Mouse (Mus musculus): ENCODE data around the gene Copa.

Gene Copa

DNA sequence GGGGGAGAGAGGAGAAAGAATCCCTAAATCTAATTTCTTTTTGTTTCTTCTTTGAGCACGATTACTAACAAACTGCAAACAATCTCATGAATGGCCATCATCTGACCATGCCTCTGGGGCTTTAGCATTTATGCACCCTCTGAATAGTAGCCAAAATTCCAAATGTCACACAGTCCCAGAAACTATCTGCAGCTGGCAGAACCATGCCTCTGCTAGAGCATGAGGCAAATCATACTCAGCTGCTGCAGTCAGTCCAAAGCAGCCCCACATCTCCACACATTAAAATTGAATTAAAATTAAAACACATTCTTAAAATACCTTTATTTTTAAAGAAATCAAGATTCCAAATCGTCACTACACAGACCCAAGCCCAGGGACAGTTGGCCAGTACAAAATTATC lies 57.8 kb downstream of the Copa start:
- DNase-seq (ENCODE audit: extremely low spot score, low read depth, low spot score): no peak

DNA sequence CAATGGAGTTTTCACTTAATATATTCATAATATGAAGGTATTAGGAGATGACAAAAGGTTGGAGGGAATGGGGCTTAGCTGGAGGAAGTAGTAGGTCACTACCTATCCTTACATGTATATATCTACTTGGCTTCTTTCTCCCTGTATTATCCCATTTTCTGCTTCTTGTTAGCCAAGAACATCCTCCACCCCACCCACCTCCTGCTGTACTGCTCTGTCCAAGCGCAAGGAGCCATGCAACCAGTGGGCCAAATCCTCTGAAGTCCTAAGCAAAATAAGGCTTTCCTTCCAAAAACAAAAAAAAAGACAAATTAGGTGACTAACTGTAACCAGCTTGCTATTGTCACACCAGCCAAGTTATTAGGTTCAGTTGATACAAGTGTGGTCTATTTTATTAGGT lies 58.5 kb downstream of the Copa start:
- no peak for DNase-seq (ENCODE audit: extremely low spot score, low read depth, low spot score)

DNA sequence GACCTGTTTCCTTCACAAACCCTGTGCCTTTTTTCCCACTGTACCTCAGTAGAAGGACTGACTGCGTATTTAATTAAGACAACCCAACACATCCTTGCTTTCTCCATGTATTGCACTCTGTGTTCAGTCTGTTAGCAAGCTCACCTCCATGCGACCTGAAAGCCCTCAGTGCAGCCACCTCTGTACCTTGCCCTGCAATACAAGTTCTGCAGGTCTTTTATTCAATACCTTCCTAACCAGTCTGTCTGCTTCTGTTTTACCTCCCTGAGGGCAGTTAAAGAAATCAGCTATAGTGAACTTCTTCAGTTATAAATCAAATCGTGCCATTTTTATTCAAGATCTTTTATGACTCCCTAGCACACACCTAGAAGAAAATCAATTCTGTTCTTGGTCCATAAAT lies 59.2 kb downstream of the Copa start:
- no peak for DNase-seq (ENCODE audit: extremely low spot score, low read depth, low spot score)

DNA sequence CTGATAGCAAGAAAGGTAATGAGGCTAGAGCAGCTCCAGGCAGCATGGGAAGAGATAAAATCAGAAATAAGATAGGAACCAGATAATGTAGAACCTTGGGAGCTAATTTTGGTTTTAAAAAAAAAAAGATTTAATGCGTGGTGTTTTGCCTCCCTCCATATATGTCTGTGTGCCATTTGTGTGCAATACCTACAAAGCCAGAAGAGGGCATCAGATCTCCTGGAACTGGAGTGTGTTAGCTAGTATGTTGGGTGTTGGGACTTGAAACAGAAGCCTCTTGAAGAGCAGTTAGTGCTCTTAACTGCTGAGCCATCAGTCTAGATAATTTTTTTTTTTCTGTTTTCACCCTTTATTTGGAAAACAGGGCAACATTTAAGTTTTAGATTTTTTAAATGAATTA lies 61.2 kb downstream of the Copa start:
- DNase-seq (ENCODE audit: extremely low spot score, low read depth, low spot score): no peak

DNA sequence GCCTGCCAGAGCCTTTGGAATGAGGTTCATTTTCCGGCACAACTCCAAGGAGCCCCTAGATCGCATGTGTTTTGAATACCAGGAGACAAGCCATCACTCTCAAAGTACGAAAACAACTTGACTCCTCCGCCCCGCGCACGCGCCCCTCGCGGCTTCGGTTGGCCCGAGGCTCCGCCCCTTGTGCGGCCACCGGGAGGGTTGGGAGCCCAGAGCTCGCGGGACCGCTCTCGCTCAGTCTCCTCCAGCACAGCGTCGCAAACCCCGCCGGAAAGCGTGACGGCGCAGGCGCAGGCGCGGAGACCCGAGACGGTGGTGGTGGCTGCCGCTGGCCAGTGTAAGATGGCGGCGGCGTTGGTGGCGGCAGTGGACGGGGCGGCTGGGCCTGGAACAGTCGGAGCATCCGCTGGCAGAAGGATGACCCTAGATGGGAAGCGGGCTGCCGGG lies 65.5 kb downstream of the Copa start, which contains the start of gene Dcaf8:
Gene Dcaf8 (plus strand): TSS at position 250 of the 444 bp plus-strand sequence.
- peak; percentile 88 for DNase-seq (ENCODE audit: extremely low spot score, low read depth, low spot score)

DNA sequence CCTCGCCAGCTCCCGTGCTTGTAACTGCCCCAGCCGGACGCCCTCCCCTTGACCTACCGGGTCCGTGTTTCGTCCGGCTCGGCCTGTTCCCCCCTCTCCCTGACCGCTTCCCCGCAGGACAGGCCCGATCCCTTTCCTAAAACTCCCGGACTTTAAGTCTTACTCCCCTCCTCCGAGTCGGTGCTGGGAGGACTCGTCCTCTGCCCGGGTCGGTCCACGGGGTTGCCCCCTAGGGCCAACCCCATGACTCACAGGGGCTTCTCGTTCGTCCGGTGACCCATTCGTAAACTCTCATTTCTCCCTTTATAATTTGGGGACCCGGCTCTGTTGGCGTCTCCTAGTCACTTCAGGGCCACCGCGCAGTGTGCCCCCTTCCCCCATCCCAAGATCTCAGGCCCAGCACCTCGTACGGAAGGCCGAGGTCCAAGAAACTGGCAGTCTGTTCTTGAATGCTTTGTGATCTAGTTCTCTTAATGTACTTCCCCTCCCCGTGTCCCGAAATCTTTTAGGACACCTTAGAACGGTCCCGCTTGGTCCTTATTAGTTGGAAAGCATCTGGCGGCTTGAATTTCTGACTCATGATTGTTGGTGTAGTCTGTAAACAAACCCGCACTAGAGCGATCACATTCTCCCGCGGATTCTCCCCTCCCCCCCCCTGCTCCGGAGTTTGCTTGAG lies 66.1 kb downstream of the Copa start:
- DNase-seq (ENCODE audit: extremely low spot score, low read depth, low spot score): no peak

DNA sequence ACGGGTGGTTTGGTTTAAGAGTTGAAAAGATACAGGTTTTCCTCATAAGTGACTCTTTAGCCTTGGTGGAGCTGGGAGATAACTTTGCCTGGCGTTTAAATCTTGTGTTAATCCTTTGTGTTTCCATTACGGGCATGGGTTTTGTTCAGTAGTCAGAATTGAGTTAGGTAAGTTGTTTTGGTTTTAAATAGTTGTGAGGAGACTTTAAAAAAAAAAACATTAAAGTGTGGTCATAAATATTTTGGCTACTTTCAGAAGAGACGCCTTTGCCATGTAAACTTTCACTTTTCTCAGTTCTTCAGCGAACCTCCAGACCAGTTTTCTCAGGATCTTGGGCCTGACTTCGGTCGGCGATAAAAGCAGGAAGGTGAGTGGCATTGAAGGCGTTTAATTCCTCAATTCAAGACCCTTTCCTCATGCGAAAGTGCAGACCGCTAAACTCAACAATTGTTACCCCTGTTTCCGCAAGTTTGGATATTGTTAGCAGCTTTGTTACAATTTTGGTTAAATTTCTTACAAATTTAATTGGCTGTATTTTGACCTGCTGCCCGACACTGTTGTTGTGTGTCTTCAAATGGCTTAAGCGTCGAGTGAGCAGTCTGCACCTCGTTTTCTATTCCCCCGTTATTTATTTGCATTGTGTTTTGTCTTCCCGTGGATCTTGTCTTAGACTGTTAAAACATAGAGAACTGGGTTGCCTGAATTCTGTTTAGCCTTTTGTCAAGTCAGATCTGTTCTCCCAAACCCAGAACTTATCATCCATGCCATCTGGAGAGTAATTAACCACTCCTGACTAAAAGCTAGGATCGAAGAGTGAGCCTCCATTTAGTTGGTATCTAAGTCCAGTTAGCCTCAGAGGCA lies 66.9 kb downstream of the Copa start:
- DNase-seq (ENCODE audit: extremely low spot score, low read depth, low spot score): no peak

DNA sequence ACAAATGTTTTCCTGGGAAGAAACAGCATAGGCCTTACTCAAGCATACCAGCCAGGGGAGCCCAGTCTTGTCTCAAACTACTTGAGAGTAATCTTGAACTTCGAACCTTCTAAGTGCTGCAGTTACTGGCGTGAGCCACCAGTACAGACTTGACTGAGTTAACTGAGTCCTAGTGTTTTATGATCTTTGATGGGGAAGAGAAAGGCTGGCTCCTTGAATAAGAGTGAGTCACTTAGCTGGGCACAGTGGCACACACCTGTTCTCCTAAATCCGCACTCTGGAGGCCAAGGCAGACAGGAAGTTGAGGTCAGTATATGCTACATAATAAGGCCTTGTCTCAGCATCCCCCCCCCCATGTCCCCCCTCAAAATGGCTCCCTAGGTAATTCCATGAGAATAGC lies 72.2 kb downstream of the Copa start:
- no peak for DNase-seq (ENCODE audit: extremely low spot score, low read depth, low spot score)

DNA sequence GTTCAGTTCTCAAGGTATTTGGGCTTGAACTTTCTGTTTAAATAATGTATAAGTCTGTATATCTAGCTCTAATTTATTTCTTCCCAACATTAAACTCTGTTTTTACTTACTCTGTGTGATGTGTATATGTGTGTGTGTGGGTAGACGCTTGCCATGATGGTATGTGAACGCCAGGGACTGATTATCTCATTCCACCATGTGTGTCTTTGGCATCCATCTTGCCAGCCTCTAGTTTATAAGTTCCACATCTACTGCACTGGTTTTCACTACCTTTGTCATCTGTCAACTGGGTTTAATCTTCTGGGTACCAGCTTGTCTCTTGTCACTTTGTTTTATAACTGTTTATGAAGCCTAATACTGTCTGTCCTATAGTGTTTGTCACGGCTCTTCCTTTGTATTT lies 73.2 kb downstream of the Copa start:
- no peak for DNase-seq (ENCODE audit: extremely low spot score, low read depth, low spot score)

DNA sequence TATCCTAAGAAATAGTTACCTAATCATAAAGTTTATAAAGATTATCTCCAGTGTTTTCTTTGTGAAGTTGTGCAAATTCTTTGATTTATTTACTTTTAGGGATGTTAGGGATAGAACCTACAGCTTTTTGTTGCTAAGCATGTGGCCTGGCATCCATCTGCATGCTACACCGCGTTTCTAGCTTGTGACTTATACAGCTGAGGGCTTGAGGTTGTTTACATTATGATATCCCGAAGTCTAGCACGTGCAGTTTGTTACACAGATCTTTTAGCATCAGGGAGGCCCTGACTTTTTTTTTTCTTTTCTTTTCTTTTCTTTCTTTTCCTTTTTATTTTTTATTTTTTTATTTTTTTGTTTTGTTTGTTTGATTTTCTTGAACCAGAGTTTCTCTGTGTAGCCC lies 77.6 kb downstream of the Copa start:
- DNase-seq (ENCODE audit: extremely low spot score, low read depth, low spot score): no peak

DNA sequence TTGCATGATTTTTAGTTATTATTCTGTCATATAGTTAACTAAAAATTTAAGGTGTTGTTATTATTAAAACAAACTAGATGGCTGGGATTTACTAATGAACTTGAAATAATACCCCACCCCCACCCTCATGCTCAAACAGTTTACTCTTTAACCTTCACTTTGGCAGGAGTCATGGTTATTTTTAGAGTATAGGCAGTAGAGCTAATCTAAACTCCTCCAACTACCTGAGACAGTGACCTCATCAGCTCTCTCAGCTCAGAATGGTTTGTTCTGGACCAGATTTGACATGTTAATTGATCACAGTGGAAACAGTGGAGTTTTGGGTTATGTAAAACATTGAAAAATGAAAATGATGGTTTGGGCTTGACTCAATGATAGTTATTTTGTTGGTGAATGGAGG lies 78.2 kb downstream of the Copa start:
- DNase-seq (ENCODE audit: extremely low spot score, low read depth, low spot score): no peak

DNA sequence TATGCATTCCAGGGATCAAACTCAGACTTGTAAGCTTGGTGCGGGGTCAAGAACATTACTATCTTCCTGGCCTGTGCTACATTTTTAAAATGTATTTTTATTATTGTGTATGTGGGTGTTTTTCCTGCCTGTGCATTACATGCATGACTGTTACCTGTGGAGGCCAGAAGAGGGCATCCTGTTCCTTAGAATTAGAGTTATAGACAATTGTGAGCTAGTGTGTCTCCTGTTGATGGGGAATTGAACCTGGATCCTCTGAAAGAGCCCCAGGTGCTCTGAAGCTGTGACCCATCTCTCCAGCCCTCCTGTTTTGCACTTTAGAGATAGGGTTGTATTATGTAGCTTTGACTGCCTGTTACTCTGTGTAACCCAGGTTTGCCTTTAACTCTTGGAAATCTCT lies 79.7 kb downstream of the Copa start:
- DNase-seq (ENCODE audit: extremely low spot score, low read depth, low spot score): no peak

DNA sequence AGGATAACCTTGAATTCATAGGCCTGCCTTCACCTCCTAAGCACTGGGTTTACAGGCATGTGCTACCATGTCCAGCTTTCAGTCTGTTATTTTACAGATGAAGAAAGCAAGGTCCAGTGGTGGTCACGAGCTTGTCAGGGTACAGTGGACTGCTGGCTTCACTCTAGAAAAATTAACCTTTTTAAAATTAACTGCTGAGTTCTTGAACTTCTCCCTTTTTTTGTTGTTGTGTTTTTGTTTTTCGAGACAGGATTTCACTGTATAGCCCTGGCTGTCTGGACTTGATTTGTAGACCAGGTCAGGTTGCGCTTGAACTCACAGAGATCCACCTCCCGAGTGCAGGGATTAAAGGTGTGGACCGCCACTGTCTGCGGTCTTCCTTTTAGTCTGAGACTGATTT lies 80.6 kb downstream of the Copa start:
- no peak for DNase-seq (ENCODE audit: extremely low spot score, low read depth, low spot score)

DNA sequence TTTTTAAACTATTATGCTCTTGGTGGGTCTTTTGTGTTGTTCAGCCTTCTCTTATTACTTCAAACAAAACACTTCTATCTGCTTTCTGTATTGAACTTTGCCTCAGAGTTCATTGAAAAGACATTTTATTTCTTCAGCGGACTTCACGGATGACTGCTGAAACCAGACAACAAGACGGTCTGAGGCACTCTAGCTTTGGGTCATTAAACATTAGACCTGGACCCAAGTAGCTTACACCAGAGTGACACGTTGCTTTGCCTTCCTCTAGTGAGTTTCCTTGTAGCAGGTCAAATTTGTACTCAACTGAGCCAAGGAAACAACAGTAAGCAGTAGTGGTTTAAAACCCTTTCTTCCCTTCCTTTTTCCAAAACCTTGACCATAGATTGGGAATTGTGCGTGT lies 85.6 kb downstream of the Copa start:
- no peak for DNase-seq (ENCODE audit: extremely low spot score, low read depth, low spot score)

DNA sequence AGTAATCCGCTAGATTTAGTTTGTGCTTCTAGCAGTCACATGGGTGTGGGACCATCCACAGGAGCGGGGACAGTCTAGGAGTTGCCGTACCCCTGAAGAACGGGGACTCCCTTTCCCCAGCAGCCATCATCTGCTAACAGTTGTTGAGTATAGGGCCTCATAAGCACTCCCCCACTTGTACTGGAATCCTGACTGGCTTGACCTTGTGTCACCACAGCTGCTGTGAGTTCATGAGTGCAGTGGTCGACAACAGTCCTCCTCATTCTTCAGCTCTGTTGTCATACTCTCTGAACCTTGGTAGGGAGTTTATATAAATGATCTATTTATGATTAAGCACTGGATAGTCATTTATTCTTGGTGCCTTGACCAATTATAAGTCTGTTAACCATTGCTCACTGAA lies 87.5 kb downstream of the Copa start:
- no peak for DNase-seq (ENCODE audit: extremely low spot score, low read depth, low spot score)
